Mouse (Mus musculus) kidney, adult 2 months (tissue): ENCODE measurements around the gene Olfr311.
"Not testable (repeated sequence)": the region's sequence is repeated elsewhere in the genome, so short reads cannot be mapped to it uniquely, and the experiment has no call there.

ENCODE experiments used
- CTCF ChIP-seq: fragments of 200-500 bp; conservative IDR thresholded peaks from 2 replicates; pipeline ENCODE4 v1.5.1; 2011; ENCODE audit warnings: low read depth, mild to moderate bottlenecking, control low read depth, low read length, moderate library complexity, mixed read lengths; ENCODE audit not compliant: insufficient read depth, insufficient read length
- POLR2A ChIP-seq: fragments of 200-500 bp; IDR thresholded peaks from one replicate; pipeline ENCODE4 v1.6.1; 2011; ENCODE audit warnings: low read depth, low read length, control low read depth

DNA sequence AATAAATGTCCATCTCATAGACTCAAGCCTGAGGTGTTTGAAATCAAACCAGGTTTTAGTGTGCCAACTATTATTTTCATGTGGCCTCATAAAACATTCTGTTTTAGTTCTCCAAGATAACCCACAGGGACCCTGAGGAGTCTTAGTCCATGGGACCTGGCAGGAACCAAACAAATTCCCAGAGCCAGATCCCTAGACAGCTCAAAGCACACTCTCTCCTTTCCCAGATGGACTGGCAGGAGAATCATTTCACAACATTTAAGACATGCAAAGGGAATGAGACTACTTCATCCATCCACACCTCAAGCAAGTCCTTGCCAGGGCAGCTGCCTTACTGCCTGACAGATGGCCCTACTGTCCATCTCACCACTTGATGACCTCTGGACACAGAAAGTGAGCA is 10.1 kb upstream of the Olfr311 start, which contains the start of gene Olfr312:
- TF ChIP-seq CTCF, POLR2A: not testable (repeated sequence)
